Mouse (Mus musculus) midbrain, postnatal 0 days (tissue): ENCODE measurements at regions not wholly inside any gene's neighbourhood (a gene's known extent, or its start where the extent isn't known, plus 50 kb on each side); places are given as distances from the start of the nearest gene placed in this dataset.

Experiments used
- ATAC-seq: fragments of 200-750 bp; cut with Nextera tagmentation; 2 replicates; pipeline ENCODE4 v1.8.0; 2017; ENCODE audit warnings: moderate number of reproducible peaks, mild to moderate bottlenecking, moderate TSS enrichment, moderate library complexity; ENCODE audit not compliant: low FRiP score
- DNase-seq: peaks from one replicate; pipeline ENCODE4 v3.0.0-alpha.2; 2015; ENCODE audit warnings: low spot score
- H3K27ac ChIP-seq: fragments of 300-500 bp; sonication (generic); 2 replicates; pipeline ENCODE4 v1.5.1; 2014; ENCODE audit warnings: low read depth, mild to moderate bottlenecking, low read length, mixed read lengths
- H3K27me3 ChIP-seq: fragments of 300-500 bp; sonication (generic); 2 replicates; pipeline ENCODE4 v1.6.1; 2014; ENCODE audit warnings: low read length, control low read depth, mixed read lengths; ENCODE audit not compliant: insufficient read depth
- H3K36me3 ChIP-seq: fragments of 300-500 bp; sonication (generic); 2 replicates; pipeline ENCODE4 v1.6.1; 2014; ENCODE audit warnings: low read length, control low read depth, mixed read lengths; ENCODE audit not compliant: insufficient read depth
- H3K4me1 ChIP-seq: fragments of 300-500 bp; sonication (generic); 2 replicates; pipeline ENCODE4 v1.6.1; 2014; ENCODE audit warnings: mild to moderate bottlenecking, control low read depth, antibody characterized with exemption, low read length, mixed read lengths; ENCODE audit not compliant: insufficient read depth
- H3K4me2 ChIP-seq: fragments of 300-500 bp; sonication (generic); 2 replicates; pipeline ENCODE4 v1.6.1; 2014; ENCODE audit warnings: low read depth, mild to moderate bottlenecking, low read length, mixed read lengths; ENCODE audit not compliant: poor library complexity, severe bottlenecking
- H3K4me3 ChIP-seq: fragments of 300-500 bp; sonication (generic); 2 replicates; pipeline ENCODE4 v1.5.1; 2014; ENCODE audit warnings: low read depth, mild to moderate bottlenecking, low read length, moderate library complexity
- H3K9ac ChIP-seq: fragments of 300-500 bp; sonication (generic); replicated peaks from 2 replicates; pipeline ENCODE4 v1.6.1; 2014; ENCODE audit warnings: mild to moderate bottlenecking, low read length, moderate library complexity, mixed read lengths; ENCODE audit not compliant: poor library complexity, severe bottlenecking
- H3K9me3 ChIP-seq: fragments of 300-500 bp; sonication (generic); 2 replicates; pipeline ENCODE4 v1.6.1; 2016; ENCODE audit warnings: low read length, control low read depth
- CTCF ChIP-seq: IDR thresholded peaks from 2 replicates; pipeline ENCODE4 v1.5.1; 2016; ENCODE audit warnings: antibody characterized with exemption, mild to moderate bottlenecking
- WGBS: fragments of 180-500 bp; shearing (Covaris S2); extraction: QIAGEN DNeasy Blood & Tissue Kit; methylation state at CpG from one replicate; pipeline ENCODE4 v1.1.7; 2014; 5-methylcytosine and 5-hydroxymethylcytosine counted together

DNA sequence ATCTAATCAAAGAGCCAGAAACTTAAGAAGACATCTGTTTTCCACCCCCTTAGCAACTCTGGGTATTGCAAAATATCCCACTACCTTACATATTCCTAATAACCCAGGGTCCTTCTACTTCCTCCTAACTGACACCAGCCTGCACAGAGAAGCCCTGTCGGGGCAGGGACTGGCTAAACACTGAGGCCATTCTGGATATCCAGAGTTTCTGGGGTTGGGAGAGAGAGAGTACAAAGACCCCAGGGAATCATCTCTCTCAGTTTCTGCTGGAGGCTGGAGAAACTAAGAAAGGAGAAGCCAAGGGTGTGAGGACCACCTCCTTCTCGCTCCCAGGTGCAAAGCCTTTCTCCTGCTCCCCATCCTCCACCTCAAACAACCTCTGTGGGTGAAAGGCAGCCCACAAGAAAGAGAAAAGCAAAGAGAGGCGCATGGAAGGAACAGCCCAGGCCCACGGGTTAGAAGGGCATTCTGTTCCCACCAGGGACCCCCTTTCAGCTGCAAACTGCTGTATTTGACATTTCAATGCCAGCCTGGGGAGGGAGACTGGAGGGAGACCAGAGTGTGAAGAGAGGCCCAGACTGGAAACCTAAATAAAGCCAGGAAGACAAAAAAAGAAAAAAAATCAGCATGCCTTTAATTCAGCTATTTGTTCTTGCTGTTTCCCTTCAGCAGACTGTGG lies 152.9 kb upstream of the Rgma start:
- DNase-seq: peak; percentile 74
- 16% methylated on average over 4 of the region's 4 CpGs for WGBS

DNA sequence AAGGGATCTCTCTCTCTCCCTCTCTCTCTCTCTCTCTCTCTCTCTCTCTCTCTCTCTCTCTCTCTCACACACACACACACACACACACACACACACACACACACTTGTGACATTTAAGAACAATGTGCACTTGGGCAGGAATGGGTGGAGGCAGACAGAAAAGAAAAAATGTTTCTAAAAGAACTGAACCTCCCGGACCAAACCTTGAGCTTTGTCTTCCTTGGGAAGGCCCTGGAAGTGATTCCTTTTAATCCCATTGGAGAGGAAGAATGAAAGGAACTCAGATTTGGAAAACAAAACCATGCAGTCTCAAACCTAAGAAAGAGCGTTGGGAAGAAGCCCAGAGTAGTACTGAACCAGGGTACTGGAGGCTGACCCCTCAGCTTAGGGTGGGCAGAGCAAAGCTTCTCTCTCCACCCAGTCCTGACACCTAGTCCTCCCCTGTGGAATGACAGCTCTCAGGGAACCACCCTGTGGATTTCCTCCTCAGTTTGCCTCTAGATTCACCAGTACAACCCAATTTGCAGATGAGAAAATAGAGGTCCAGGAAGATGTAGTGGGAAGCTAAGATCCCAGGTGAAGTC lies 152.3 kb upstream of the Rgma start:
- Histone ChIP-seq H3K27me3 (no peaks in the 10 kb centered on the region), H3K9ac (no peak overlapping the region), H3K27ac (peak overlapping the region; percentile 62; the same call in 1 of the 2 replicates), H3K9me3 (no peaks in the 10 kb centered on the region), H3K4me1 (peaks cover 6% of the 10 kb centered on the region; the same call in 1 of the 2 replicates), H3K4me2 (no peak overlapping the region), H3K4me3 (no peak overlapping the region), H3K36me3 (no peaks in the 10 kb centered on the region)
- DNase-seq: peak; percentile 34
- TF ChIP-seq CTCF: no peak
- WGBS: 14% methylated on average over 2 of the region's 2 CpGs
- ATAC-seq: no peak

More for the DNA sequence above, 152.9 kb upstream of the Rgma start:
- H3K9me3 ChIP-seq: no peaks in the 10 kb centered on the region
- H3K9ac ChIP-seq: no peak overlapping the region
- peaks cover 6% of the 10 kb centered on the region; the same call in 1 of the 2 replicates for H3K4me1 ChIP-seq
- no peak; the same call in 1 of the 2 replicates for TF ChIP-seq CTCF
- no peaks in the 10 kb centered on the region for H3K36me3 ChIP-seq
- peak; percentile 73 for ATAC-seq
- no peak overlapping the region for H3K4me2 ChIP-seq
- H3K4me3 ChIP-seq: no peak overlapping the region
- H3K27me3 ChIP-seq: no peaks in the 10 kb centered on the region
- H3K27ac ChIP-seq: peak overlapping the region; percentile 62; the same call in 1 of the 2 replicates

DNA sequence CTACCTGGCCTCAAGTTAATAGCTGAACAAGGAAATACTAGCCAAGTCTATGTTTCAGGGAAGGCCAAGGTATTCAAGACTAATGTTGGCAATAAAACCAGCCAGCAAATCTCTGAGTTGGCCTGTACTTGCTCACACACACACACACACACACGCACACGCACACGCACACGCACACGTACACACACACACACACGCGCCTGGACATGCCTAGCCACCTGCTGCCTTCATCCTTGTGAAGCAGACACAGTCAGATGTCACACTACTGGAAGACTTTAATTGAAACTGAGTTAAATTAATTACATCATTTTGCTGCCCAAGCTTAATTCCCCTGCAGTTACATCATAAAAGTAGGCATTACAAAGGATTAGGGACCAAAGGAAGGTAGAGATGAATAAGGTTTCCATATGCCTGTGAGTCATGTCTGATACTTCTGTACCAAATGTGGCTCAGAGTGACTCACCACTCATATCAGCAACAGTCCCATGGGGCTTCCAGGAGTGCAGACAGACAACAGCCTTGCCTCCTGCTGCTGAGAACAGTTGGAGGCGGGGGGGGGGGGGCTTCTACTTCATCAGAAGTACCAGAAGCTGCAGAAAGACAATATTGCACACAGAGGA lies 141.7 kb upstream of the Rgma start:
- DNase-seq (no peak), ATAC-seq (no peak)
- no peak overlapping the region for H3K9ac ChIP-seq
- TF ChIP-seq CTCF: no peak
- H3K9me3 ChIP-seq: no peaks in the 10 kb centered on the region
- H3K4me2 ChIP-seq: no peak overlapping the region
- H3K36me3 ChIP-seq: no peaks in the 10 kb centered on the region
- H3K4me3 ChIP-seq: no peak overlapping the region
- no peak overlapping the region for H3K27ac ChIP-seq
- H3K4me1 ChIP-seq: no peaks in the 10 kb centered on the region
- 90% methylated on average over 8 of the region's 8 CpGs for WGBS
- H3K27me3 ChIP-seq: no peaks in the 10 kb centered on the region

DNA sequence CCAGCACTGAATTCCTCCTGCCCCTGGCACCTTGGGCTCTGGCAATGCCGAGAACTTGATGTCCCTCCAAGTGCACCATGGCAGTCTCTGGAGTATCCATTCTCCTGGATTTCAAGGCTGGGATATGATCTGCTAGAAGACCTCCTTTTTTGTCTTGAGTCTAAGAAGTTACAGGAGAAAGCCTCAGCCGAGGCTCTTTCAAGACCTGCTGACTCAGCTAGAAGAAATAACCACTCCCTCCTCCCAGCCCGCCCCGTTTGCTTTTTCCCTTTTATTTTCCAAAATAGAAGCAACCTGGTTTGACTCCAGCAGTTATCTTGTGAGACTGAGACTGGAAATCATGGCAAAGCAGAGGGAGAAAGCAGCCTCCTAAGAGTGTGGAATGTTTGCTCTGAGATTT lies 136.8 kb upstream of the Rgma start:
- no peak for DNase-seq
- ATAC-seq: no peak
- Histone ChIP-seq H3K9me3 (no peaks in the 10 kb centered on the region), H3K4me1 (no peaks in the 10 kb centered on the region), H3K4me3 (no peak overlapping the region), H3K27ac (no peak overlapping the region), H3K36me3 (no peaks in the 10 kb centered on the region), H3K4me2 (no peak overlapping the region), H3K27me3 (no peaks in the 10 kb centered on the region), H3K9ac (no peak overlapping the region)
- TF ChIP-seq CTCF: no peak
- WGBS: 36% methylated on average over 4 of the region's 4 CpGs

DNA sequence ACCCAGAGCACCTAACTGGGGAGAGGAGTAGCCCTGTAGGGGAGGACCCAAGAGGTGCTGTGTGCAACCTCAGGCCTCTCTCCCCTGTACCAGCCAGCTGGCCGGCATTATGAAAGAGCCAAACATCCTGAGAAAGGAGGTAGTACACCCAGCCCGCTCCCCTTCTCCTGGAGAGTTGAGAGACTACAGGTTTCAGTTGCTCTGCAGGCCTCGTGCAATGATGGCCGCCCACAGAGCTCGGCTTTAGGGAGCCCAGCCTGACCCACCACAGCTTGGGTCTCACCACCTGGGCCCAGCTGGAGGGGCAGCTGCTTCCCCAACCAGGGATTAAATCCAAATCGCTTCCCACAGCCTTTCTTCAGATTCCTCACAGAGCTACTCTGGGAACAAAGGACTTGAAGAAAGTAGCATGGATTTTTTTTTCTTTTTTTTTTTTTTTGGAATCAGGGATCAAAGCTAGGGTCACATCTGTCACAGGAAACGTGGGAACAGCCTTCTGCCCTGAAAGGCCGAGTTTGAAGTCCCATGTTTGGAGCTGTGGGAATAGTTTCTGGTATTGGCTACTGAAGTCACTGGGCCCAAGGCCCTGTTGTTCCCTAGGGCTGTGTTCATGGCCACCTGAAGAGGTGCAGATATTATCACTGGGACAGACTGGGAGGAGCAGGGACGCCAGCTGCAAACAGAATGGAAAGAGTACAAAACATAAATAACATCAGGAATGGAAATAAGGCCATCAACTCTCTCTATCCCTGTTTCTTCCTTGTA lies 131.5 kb upstream of the Rgma start:
- no peaks in the 10 kb centered on the region for H3K9me3 ChIP-seq
- H3K36me3 ChIP-seq: no peaks in the 10 kb centered on the region
- no peak overlapping the region for H3K9ac ChIP-seq
- H3K27me3 ChIP-seq: no peaks in the 10 kb centered on the region
- no peak for TF ChIP-seq CTCF
- DNase-seq (no peak), ATAC-seq (no peak)
- no peak overlapping the region for H3K4me2 ChIP-seq
- no peaks in the 10 kb centered on the region for H3K4me1 ChIP-seq
- WGBS: 29% methylated on average over 9 of the region's 9 CpGs
- no peak overlapping the region for H3K4me3 ChIP-seq
- H3K27ac ChIP-seq: no peak overlapping the region
